9 mouse cellular contexts compared by ENCODE assay signal in the genomic region with DNA sequence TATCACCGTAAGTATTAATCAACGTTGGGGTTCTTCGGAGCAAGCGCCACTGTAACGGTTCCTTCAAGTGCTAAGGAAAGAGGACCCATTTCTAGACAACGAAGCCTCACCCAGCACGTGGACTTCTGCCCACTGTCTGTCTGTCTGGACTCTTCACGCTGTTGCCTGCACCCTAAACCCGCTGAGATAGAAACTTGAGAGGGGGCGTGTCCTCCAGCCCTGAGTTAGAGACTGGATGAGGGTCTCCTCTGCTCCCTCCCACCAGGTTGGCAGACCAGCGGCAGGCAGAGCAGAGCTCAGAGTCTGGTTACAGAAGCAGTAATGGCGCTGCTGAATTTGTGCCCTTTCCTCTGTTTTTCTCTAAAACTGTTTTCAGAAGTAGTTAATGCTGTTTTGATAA. TPM values are rescaled to one million over a fixed set of nuclear protein-coding genes. Genes with fewer than 3 reads are reported as not detected.
DNase-seq lines count a peak whose midpoint lies in the region; ATAC-seq lines count a peak whose summit lies in the region.
"Had no signal": no experiment of that assay in that cellular context is flagged by ENCODE, and none has a peak within 500 bp of the region (broad histone marks: within the 10 kb centered on the region; RNA-seq: fewer than 3 reads in every experiment).

No protein-coding gene starts in this region.

- no peaks in the 10 kb centered on the region for H3K27me3 ChIP-seq in heart, embryonic 14.5 days (ENCODE audit: control insufficient read depth, insufficient read depth, low read length)
- no peaks in the 10 kb centered on the region for H3K27me3 ChIP-seq in hindbrain, embryonic 14.5 days (ENCODE audit: control insufficient read depth, insufficient read depth, low read length)
- no peaks in the 10 kb centered on the region for H3K27me3 ChIP-seq in midbrain, embryonic 14.5 days (ENCODE audit: control insufficient read depth, insufficient read depth, low read length)

- peak overlapping the region; percentile 27 for H3K9ac ChIP-seq in heart, embryonic 14.5 days (ENCODE audit: low read length)
- H3K9ac ChIP-seq in hindbrain, embryonic 14.5 days: peak overlapping the region; percentile 39; the same call in 1 of the 2 replicates
- H3K9ac ChIP-seq in midbrain, embryonic 14.5 days (replicated peaks; ENCODE audit: low read length): no peak overlapping the region

- H3K4me2 ChIP-seq in heart, embryonic 14.5 days (ENCODE audit: low read length): peak overlapping the region; percentile 61
- H3K4me2 ChIP-seq in hindbrain, embryonic 14.5 days (replicated peaks): peak overlapping the region; percentile 46
- peak overlapping the region; percentile 45 for H3K4me2 ChIP-seq in midbrain, embryonic 14.5 days (ENCODE audit: low read length)

- H3K4me3 ChIP-seq in heart, embryonic 14.5 days (ENCODE audit: control insufficient read depth in 1 of 2, insufficient read depth in 1 of 2, low read depth in 1 of 2, low read length in 2 of 2): peak overlapping the region; percentile 14 to 32; a peak in 3 of 4 replicates
- H3K4me3 ChIP-seq in hindbrain, embryonic 14.5 days (replicated peaks; ENCODE audit: low read length): no peak overlapping the region; the same call in 1 of the 2 replicates
- 0 out of 2 replicates have a peak overlapping the region, but pooled peaks have one; percentile 10 for H3K4me3 ChIP-seq in midbrain, embryonic 14.5 days (replicated peaks; ENCODE audit: low read depth, low read length)

- no peaks in the 10 kb centered on the region for H3K9me3 ChIP-seq in heart, embryonic 14.5 days (ENCODE audit: control insufficient read depth, low read length)
- no peaks in the 10 kb centered on the region for H3K9me3 ChIP-seq in hindbrain, embryonic 14.5 days (ENCODE audit: control insufficient read depth, low read length)
- no peaks in the 10 kb centered on the region for H3K9me3 ChIP-seq in midbrain, embryonic 14.5 days (ENCODE audit: control insufficient read depth, low read length)

- peak; percentile 48; the same call in 1 of the 2 replicates for ATAC-seq in heart, embryonic 14.5 days (ENCODE audit: insufficient number of reproducible peaks, insufficient read depth, low FRiP score, low read depth)
- ATAC-seq in hindbrain, embryonic 14.5 days (ENCODE audit: low FRiP score): no peak
- no peak for ATAC-seq in midbrain, embryonic 14.5 days (ENCODE audit: low FRiP score, low TSS enrichment)

- peaks cover 36 to 75% of the 10 kb centered on the region in 2 experiments for H3K4me1 ChIP-seq in heart, embryonic 14.5 days (ENCODE audit: control insufficient read depth in 2 of 2, insufficient read depth in 2 of 2, low read length in 2 of 2)
- H3K4me1 ChIP-seq in hindbrain, embryonic 14.5 days (replicated peaks; ENCODE audit: control insufficient read depth, insufficient read depth, low read length): peaks cover 16% of the 10 kb centered on the region; the same call in 1 of the 2 replicates
- H3K4me1 ChIP-seq in midbrain, embryonic 14.5 days (ENCODE audit: control insufficient read depth, insufficient read depth, low read length): peaks cover 13% of the 10 kb centered on the region

- whole genome bisulfite sequencing in heart, embryonic 14.5 days: 13% methylated on average over 12 of the region's 12 CpGs
- WGBS in hindbrain, embryonic 14.5 days: 17% methylated on average over 12 of the region's 12 CpGs
- 12% methylated on average over 12 of the region's 12 CpGs for WGBS in midbrain, embryonic 14.5 days

- no peak for DNase-seq in heart, postnatal 25 days (ENCODE audit: low spot score)
- DNase-seq in embryo, embryonic 11 days: peak; percentile 79
- DNase-seq in hindbrain, embryonic 14.5 days (ENCODE audit: low spot score): no peak
- peak; percentile 46 for DNase-seq in midbrain, embryonic 14.5 days
- DNase-seq in B cell, adult 2 months: no peak
- DNase-seq in left cerebral cortex, adult 11 months (ENCODE audit: low spot score): no peak
- DNase-seq in thymus, adult 18-20 months: no peak

- H3K36me3 ChIP-seq in heart, embryonic 14.5 days (ENCODE audit: control insufficient read depth, insufficient read depth, low read length): no peaks in the 10 kb centered on the region
- no peaks in the 10 kb centered on the region for H3K36me3 ChIP-seq in hindbrain, embryonic 14.5 days (replicated peaks; ENCODE audit: control insufficient read depth, insufficient read depth)
- no peaks in the 10 kb centered on the region for H3K36me3 ChIP-seq in midbrain, embryonic 14.5 days (ENCODE audit: control insufficient read depth, insufficient read depth, low read length)

- no peak overlapping the region for H3K27ac ChIP-seq in heart, embryonic 14.5 days (replicated peaks in 1 of 2; ENCODE audit: control insufficient read depth in 1 of 2, insufficient read depth in 1 of 2, low read depth in 2 of 2, low read length in 2 of 2)
- H3K27ac ChIP-seq in hindbrain, embryonic 14.5 days: no peak overlapping the region
- H3K27ac ChIP-seq in midbrain, embryonic 14.5 days (replicated peaks; ENCODE audit: low read depth, low read length): no peak overlapping the region

- intact Hi-C loops in heart, postnatal 25 days (cut with DNase I): no loop called here

RNA-seq across cellular contexts. Expression of a gene that starts 10.0 kb away (rescaled TPM):
- polyA plus RNA-seq in heart, embryonic 14.5 days (2014; fragmentation: Nextera tagmentation; extraction: Ambion mirVana): 0.09 TPM in 1 of 2 replicates, not detected in the other
- under 1 TPM in 1 of 2 experiments, not detected in 1; 0.06 TPM for total RNA-seq in heart, postnatal 25 days (2021)
- polyA plus RNA-seq in hindbrain, embryonic 14.5 days (2014; fragmentation: Nextera tagmentation; extraction: Ambion mirVana): 0.18 and 0.32 TPM in 2 replicates
- polyA plus RNA-seq in midbrain, embryonic 14.5 days (2014; fragmentation: Nextera tagmentation; extraction: Ambion mirVana): 0.18 and 0.20 TPM in 2 replicates
- total RNA-seq: liver, adult 2 months had no signal
- polyA plus RNA-seq: liver, adult 2 months had no signal

Comparison
In these comparisons a context has a peak if more than half of its experiments do, and no peak if none do; other contexts are left out.
1. DNase-seq: peak in embryo, embryonic 11 days (single experiment) and midbrain, embryonic 14.5 days (single experiment); none in heart, postnatal 25 days (single experiment), hindbrain, embryonic 14.5 days (single experiment), B cell, adult 2 months (0 of 2), left cerebral cortex, adult 11 months (single experiment) and thymus, adult 18-20 months (0 of 2).
2. Peak in every context shown above with its lines, with median percentiles within 50 percentile points of each other: H3K4me2 ChIP-seq.